Mouse (Mus musculus): Measurements from ENCODE around the gene Tyro3. TPM values are rescaled to one million over a fixed set of nuclear protein-coding genes. Genes with fewer than 3 reads are reported as not detected.

Gene Tyro3
- total and polyA plus RNA-seq, 2 experiments from 2014 or later, result 18.5 to 47.5 TPM

GRCm38 (mm10) chr2:119837616-119838015 is 40.1 kb downstream of the Tyro3 start:
- Histone ChIP-seq H3K4me3 (ENCODE audit: low read depth, low read length) (no peak overlapping the region), H3K9me3 (ENCODE audit: low read length) (no peaks in the 10 kb centered on the region), H3K9ac (no peak overlapping the region), H3K27me3 (ENCODE audit: insufficient read depth, low read length) (no peaks in the 10 kb centered on the region), H3K36me3 (ENCODE audit: insufficient read depth) (no peaks in the 10 kb centered on the region), H3K4me1 (ENCODE audit: insufficient read depth) (no peaks in the 10 kb centered on the region), H3K27ac (ENCODE audit: low read depth, low read length) (no peak overlapping the region), H3K4me2 (ENCODE audit: low read depth) (no peak overlapping the region)
- DNase-seq (no peak), ATAC-seq (no peak)
- WGBS, result 89% methylated on average over 7 of the region's 7 CpGs
- no peak for TF ChIP-seq CTCF (IDR thresholded peaks at IDR 0.05; ENCODE audit: low read depth)

- ATAC-seq, result no peak
- Histone ChIP-seq H3K9me3 (ENCODE audit: low read length) (no peaks in the 10 kb centered on the region), H3K4me3 (ENCODE audit: low read depth, low read length) (no peak overlapping the region), H3K36me3 (ENCODE audit: insufficient read depth) (no peaks in the 10 kb centered on the region), H3K27ac (ENCODE audit: low read depth, low read length) (no peak overlapping the region), H3K27me3 (ENCODE audit: insufficient read depth, low read length) (no peaks in the 10 kb centered on the region), H3K9ac (no peak overlapping the region), H3K4me1 (ENCODE audit: insufficient read depth) (no peaks in the 10 kb centered on the region), H3K4me2 (ENCODE audit: low read depth) (no peak overlapping the region)
- WGBS, result 78% methylated on average over 11 of the region's 11 CpGs
- DNase-seq, result no peak
- TF ChIP-seq CTCF (IDR thresholded peaks at IDR 0.05; ENCODE audit: low read depth), result no peak
These were observed 41.0 kb downstream of the Tyro3 start for GRCm38 (mm10) chr2:119838363-119839156.

DNA sequence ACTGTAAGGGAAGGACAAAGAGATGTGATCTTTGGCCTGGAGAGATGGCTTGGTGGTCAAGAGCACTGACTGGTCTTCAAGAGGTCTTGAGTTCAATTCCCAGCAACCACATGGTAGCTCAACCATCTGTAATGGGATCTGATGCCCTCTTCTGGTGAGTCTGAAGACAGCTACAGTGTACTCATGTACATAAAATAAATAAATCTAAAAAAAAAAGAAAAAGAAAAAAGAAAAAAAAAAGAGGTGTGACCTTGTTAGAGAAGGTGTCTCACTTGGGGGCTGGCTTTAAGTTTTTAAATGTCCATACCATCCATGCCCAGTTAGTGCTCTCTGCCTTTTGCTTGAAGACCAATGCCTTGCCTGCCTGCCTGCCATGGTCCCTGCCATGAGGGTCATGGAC is 42.5 kb downstream of the Tyro3 start:
- no peaks in the 10 kb centered on the region for H3K9me3 ChIP-seq (ENCODE audit: low read length)
- H3K27me3 ChIP-seq (ENCODE audit: insufficient read depth, low read length), result no peaks in the 10 kb centered on the region
- H3K36me3 ChIP-seq (ENCODE audit: insufficient read depth), result no peaks in the 10 kb centered on the region
- H3K4me2 ChIP-seq (ENCODE audit: low read depth), result no peak overlapping the region
- no peak for ATAC-seq
- H3K4me1 ChIP-seq (ENCODE audit: insufficient read depth), result no peaks in the 10 kb centered on the region
- TF ChIP-seq CTCF (IDR thresholded peaks at IDR 0.05; ENCODE audit: low read depth), result no peak
- no peak overlapping the region for H3K9ac ChIP-seq
- no peak overlapping the region for H3K4me3 ChIP-seq (ENCODE audit: low read depth, low read length)
- H3K27ac ChIP-seq (ENCODE audit: low read depth, low read length), result no peak overlapping the region
- DNase-seq, result no peak

DNA sequence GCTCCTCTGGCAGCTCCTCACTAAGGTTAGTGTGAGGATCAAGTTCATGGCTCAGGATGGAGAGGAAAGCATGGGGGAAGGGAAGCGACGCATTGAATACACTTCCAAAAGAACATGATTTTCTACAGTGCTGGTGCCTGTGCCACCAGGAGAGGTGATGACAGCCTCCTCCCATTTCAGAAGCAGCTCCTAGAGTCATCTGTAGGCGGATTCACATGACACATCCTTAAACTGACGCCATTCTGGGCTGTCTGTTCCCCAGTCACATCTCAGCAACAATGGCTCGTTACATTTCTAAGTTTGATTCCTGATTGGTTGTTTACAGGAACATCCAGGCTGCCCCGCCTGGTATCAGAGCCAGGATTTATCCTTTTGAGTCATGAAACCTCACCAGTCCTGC is 44.5 kb downstream of the Tyro3 start:
- H3K4me1 ChIP-seq (ENCODE audit: insufficient read depth), result no peaks in the 10 kb centered on the region
- H3K27me3 ChIP-seq (ENCODE audit: insufficient read depth, low read length), result no peaks in the 10 kb centered on the region
- ATAC-seq (peak; percentile 80), DNase-seq (peak; percentile 16)
- H3K9me3 ChIP-seq (ENCODE audit: low read length), result no peaks in the 10 kb centered on the region
- no peak overlapping the region for H3K4me3 ChIP-seq (ENCODE audit: low read depth, low read length)
- 67% methylated on average over 6 of the region's 6 CpGs for WGBS
- no peaks in the 10 kb centered on the region for H3K36me3 ChIP-seq (ENCODE audit: insufficient read depth)
- H3K4me2 ChIP-seq (ENCODE audit: low read depth), result no peak overlapping the region
- H3K27ac ChIP-seq (ENCODE audit: low read depth, low read length), result no peak overlapping the region
- TF ChIP-seq CTCF (IDR thresholded peaks at IDR 0.05; ENCODE audit: low read depth), result no peak
- H3K9ac ChIP-seq, result no peak overlapping the region

DNA sequence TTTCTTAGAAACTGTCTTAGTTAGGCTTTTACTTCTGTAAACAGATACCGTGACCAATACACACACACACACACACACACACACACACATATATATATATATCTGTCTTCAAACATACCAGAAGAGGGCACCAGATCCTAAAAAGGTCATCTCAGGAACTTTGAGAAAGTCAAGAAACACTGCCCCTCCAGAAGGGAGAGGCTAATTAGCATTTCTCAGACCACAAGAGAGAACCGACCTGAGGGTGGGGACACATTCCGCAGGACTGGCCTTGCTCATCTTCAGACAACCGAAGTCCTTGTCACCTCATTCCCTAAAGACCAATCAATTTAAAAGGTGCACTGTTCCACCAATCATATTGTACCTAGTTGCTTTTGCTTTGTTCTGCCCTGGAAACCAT is 46.0 kb downstream of the Tyro3 start:
- H3K27me3 ChIP-seq (ENCODE audit: insufficient read depth, low read length), result no peaks in the 10 kb centered on the region
- WGBS, result 92% methylated on average over 4 of the region's 4 CpGs
- ATAC-seq (no peak), DNase-seq (no peak)
- H3K36me3 ChIP-seq (ENCODE audit: insufficient read depth), result no peaks in the 10 kb centered on the region
- H3K9me3 ChIP-seq (ENCODE audit: low read length), result no peaks in the 10 kb centered on the region
- no peak overlapping the region for H3K27ac ChIP-seq (ENCODE audit: low read depth, low read length)
- H3K4me1 ChIP-seq (ENCODE audit: insufficient read depth), result no peaks in the 10 kb centered on the region
- TF ChIP-seq CTCF (IDR thresholded peaks at IDR 0.05; ENCODE audit: low read depth), result no peak
- H3K4me3 ChIP-seq (ENCODE audit: low read depth, low read length), result no peak overlapping the region
- H3K9ac ChIP-seq, result no peak overlapping the region
- H3K4me2 ChIP-seq (ENCODE audit: low read depth), result no peak overlapping the region

GRCm38 (mm10) chr2:119845882-119846546 is 48.5 kb downstream of the Tyro3 start:
- no peaks in the 10 kb centered on the region for H3K27me3 ChIP-seq (ENCODE audit: insufficient read depth, low read length)
- no peaks in the 10 kb centered on the region for H3K36me3 ChIP-seq (ENCODE audit: insufficient read depth)
- ATAC-seq (no peak), DNase-seq (no peak)
- H3K4me3 ChIP-seq (ENCODE audit: low read depth, low read length), result no peak overlapping the region
- no peak overlapping the region for H3K9ac ChIP-seq
- no peak overlapping the region for H3K4me2 ChIP-seq (ENCODE audit: low read depth)
- H3K4me1 ChIP-seq (ENCODE audit: insufficient read depth), result no peaks in the 10 kb centered on the region
- no peak for TF ChIP-seq CTCF (IDR thresholded peaks at IDR 0.05; ENCODE audit: low read depth)
- no peak overlapping the region for H3K27ac ChIP-seq (ENCODE audit: low read depth, low read length)
- WGBS, result 75% methylated on average over 2 of the region's 2 CpGs
- H3K9me3 ChIP-seq (ENCODE audit: low read length), result no peaks in the 10 kb centered on the region

GRCm38 (mm10) chr2:119846929-119847328 is 49.4 kb downstream of the Tyro3 start:
- no peak for DNase-seq
- no peaks in the 10 kb centered on the region for H3K4me1 ChIP-seq (ENCODE audit: insufficient read depth)
- no peak for ATAC-seq
- no peak overlapping the region for H3K4me3 ChIP-seq (ENCODE audit: low read depth, low read length)
- H3K9me3 ChIP-seq (ENCODE audit: low read length), result no peaks in the 10 kb centered on the region
- H3K9ac ChIP-seq, result no peak overlapping the region
- WGBS, result 56% methylated on average over 4 of the region's 4 CpGs
- no peak for TF ChIP-seq CTCF (IDR thresholded peaks at IDR 0.05; ENCODE audit: low read depth)
- H3K4me2 ChIP-seq (ENCODE audit: low read depth), result no peak overlapping the region
- no peaks in the 10 kb centered on the region for H3K27me3 ChIP-seq (ENCODE audit: insufficient read depth, low read length)
- H3K27ac ChIP-seq (ENCODE audit: low read depth, low read length), result no peak overlapping the region
- no peaks in the 10 kb centered on the region for H3K36me3 ChIP-seq (ENCODE audit: insufficient read depth)
